Mouse (Mus musculus) limb, embryonic 15.5 days (tissue): ENCODE results near the gene Lmod2. TPM values are rescaled to one million over a fixed set of nuclear protein-coding genes. Genes with fewer than 3 reads are reported as not detected.

Source experiments
- ATAC-seq: fragments of 200-750 bp; cut with Nextera tagmentation; 2 replicates; pipeline ENCODE4 v1.8.0; 2017; ENCODE audit warnings: low read depth, moderate TSS enrichment; ENCODE audit not compliant: insufficient number of reproducible peaks, low FRiP score, low TSS enrichment
- H3K27ac ChIP-seq: fragments of 300-500 bp; sonication (generic); 2 replicates; pipeline ENCODE4 v1.5.1; 2015; ENCODE audit warnings: moderate library complexity, mild to moderate bottlenecking, inconsistent platforms
- H3K27me3 ChIP-seq: fragments of 300-500 bp; sonication (generic); 2 replicates; pipeline ENCODE4 v1.6.1; 2015; ENCODE audit warnings: inconsistent platforms
- H3K36me3 ChIP-seq: fragments of 300-500 bp; sonication (generic); 2 replicates; pipeline ENCODE4 v1.6.1; 2015; ENCODE audit warnings: inconsistent platforms
- H3K4me1 ChIP-seq: fragments of 300-500 bp; sonication (generic); 2 replicates; pipeline ENCODE4 v1.6.1; 2015; ENCODE audit warnings: inconsistent platforms
- H3K4me2 ChIP-seq: fragments of 300-500 bp; sonication (generic); 2 replicates; pipeline ENCODE4 v1.6.1; 2015; ENCODE audit warnings: mild to moderate bottlenecking, inconsistent platforms
- H3K4me3 ChIP-seq: fragments of 300-500 bp; sonication (generic); 2 replicates; pipeline ENCODE4 v1.5.1; 2015; ENCODE audit warnings: mild to moderate bottlenecking, inconsistent platforms
- H3K9ac ChIP-seq: fragments of 300-500 bp; sonication (generic); 2 replicates; pipeline ENCODE4 v1.6.1; 2015; ENCODE audit warnings: inconsistent platforms
- H3K9me3 ChIP-seq: fragments of 300-500 bp; sonication (generic); 2 replicates; pipeline ENCODE4 v1.6.1; 2016; ENCODE audit warnings: inconsistent platforms
- WGBS: fragments of 180-500 bp; shearing (Covaris S2); methylation state at CpG from one replicate; pipeline ENCODE4 v1.1.7; 2015; 5-methylcytosine and 5-hydroxymethylcytosine counted together
- polyA plus RNA-seq: library from polyadenylated mRNA; unstranded; fragments of >200 nt; fragmentation: Nextera tagmentation; extraction: Ambion mirVana; gene quantifications from 2 replicates; pipeline ENCODE4 v1.2.1, GENCODE M21; 2015

Gene Lmod2
- polyA plus RNA-seq, result 2.3 and 9.9 TPM in 2 replicates

DNA sequence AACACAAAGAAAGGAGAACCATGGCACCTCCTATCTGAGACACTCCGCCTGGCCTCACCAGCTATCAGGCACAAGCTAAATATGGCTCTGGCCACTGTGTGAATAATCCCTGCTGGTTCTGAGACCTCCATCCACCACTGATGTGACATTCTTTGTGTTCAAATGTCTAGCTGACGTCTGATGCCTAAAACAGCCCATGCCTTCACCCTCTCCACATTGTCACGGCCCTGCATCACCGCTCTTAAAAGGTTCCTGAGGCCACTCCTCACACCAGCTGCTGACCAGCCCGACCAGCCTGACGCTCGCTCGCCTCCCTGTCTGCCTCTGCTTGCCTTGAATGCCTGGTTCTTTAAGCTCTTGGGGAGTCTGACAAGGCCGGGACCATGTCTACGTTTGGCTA is at the start of gene Lmod2:
Gene Lmod2 (plus strand): TSS at position 263 of the 400 bp plus-strand sequence.
- Histone ChIP-seq H3K4me2 (no peak within 1 kb of the TSS), H3K9ac (no peak within 1 kb of the TSS), H3K4me1 (no peaks in the 10 kb centered on the region), H3K36me3 (no peaks in the 10 kb centered on the region), H3K27ac (no peak within 1 kb of the TSS), H3K27me3 (no peaks in the 10 kb centered on the region), H3K9me3 (no peaks in the 10 kb centered on the region), H3K4me3 (no peak within 1 kb of the TSS)
- 77% methylated on average over 10 of the region's 10 CpGs for WGBS
- ATAC-seq, result no peak

DNA sequence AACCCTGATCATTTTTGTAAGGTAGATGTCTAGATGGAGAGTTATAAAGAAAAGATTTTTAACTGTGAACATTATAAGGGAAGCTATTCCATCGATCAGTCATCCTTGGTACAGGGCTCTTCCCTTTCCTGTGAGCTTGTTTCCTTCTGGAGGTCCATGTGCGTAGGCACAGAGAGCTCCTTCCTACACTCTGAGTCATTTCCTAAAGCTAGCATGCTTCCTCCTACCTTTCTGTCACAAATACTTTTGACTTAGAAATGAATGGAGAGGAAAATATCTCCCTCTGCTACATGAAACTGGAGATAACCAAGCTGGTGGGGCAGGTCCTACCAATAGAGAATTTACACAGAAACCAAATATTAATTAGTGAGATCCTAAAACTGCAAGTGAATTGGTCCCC is 47.8 kb upstream of the Lmod2 start:
- Histone ChIP-seq H3K9me3 (no peaks in the 10 kb centered on the region), H3K4me2 (no peak overlapping the region), H3K4me3 (no peak overlapping the region), H3K36me3 (no peaks in the 10 kb centered on the region), H3K27ac (no peak overlapping the region), H3K4me1 (no peaks in the 10 kb centered on the region), H3K27me3 (no peaks in the 10 kb centered on the region), H3K9ac (no peak overlapping the region)
- no peak for ATAC-seq
- WGBS, result 79% methylated on average over 2 of the region's 2 CpGs

DNA sequence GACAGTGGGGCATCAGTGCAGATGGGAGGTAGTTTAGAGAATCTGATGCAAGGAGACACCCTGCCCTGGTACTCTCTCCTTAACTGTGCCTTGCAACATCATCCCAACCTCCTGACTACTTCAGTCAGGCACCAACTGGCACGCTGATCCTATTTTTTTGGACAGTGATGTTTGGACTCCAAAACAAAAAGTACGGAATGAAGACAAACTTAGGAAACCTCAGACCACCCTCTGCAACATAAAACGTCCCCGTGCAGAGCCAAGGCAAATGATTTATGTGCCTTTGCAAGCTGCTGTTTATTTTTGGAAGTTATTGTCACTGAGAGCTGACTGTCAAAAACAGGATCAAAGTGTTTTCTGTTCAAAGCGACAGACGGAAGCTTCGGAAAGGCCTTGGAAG is 45.5 kb upstream of the Lmod2 start:
- no peaks in the 10 kb centered on the region for H3K36me3 ChIP-seq
- H3K27me3 ChIP-seq, result no peaks in the 10 kb centered on the region
- no peak overlapping the region for H3K4me2 ChIP-seq
- H3K4me3 ChIP-seq, result no peak overlapping the region
- no peaks in the 10 kb centered on the region for H3K4me1 ChIP-seq
- no peak overlapping the region for H3K9ac ChIP-seq
- H3K9me3 ChIP-seq, result no peaks in the 10 kb centered on the region
- no peak overlapping the region for H3K27ac ChIP-seq
- WGBS, result 57% methylated on average over 7 of the region's 7 CpGs
- no peak for ATAC-seq

GRCm38 (mm10) chr6:24554427-24555086 is 43.0 kb upstream of the Lmod2 start:
- Histone ChIP-seq H3K4me1 (no peaks in the 10 kb centered on the region), H3K4me2 (no peak overlapping the region), H3K9me3 (no peaks in the 10 kb centered on the region), H3K27me3 (no peaks in the 10 kb centered on the region), H3K4me3 (no peak overlapping the region), H3K36me3 (no peaks in the 10 kb centered on the region), H3K9ac (no peak overlapping the region), H3K27ac (no peak overlapping the region)
- ATAC-seq, result no peak
- 61% methylated on average over 11 of the region's 11 CpGs for WGBS

DNA sequence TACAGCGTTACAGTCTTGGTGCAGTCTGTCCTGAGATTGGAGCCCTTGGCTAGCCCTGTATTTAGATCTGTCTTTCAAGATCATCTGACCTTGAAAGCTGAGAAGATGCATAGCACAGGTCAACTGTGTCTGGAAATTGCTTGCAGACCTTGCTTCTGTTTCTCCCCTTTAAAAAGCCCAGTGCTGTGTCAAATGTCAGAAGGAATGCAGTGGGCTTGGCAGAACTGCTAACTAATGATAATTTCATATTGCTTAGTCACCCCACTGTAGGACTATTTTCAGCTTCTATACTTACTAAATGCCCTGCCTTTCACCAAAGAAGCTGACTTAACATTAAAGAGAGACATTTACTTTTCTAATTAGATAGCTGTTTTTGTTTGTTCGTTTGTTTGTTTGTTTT is 42.1 kb upstream of the Lmod2 start:
- Histone ChIP-seq H3K27me3 (no peaks in the 10 kb centered on the region), H3K36me3 (no peaks in the 10 kb centered on the region), H3K27ac (no peak overlapping the region)

GRCm38 (mm10) chr6:24564081-24564480 is 33.5 kb upstream of the Lmod2 start:
- ATAC-seq, result no peak
- H3K27ac ChIP-seq, result no peak overlapping the region
- H3K36me3 ChIP-seq, result no peaks in the 10 kb centered on the region
- no peak overlapping the region for H3K9ac ChIP-seq
- H3K27me3 ChIP-seq, result no peaks in the 10 kb centered on the region
- H3K9me3 ChIP-seq, result no peaks in the 10 kb centered on the region
- no peak overlapping the region for H3K4me2 ChIP-seq
- WGBS, result 73% methylated on average over 9 of the region's 9 CpGs
- no peak overlapping the region for H3K4me3 ChIP-seq
- H3K4me1 ChIP-seq, result no peaks in the 10 kb centered on the region

More for the DNA sequence above, 42.1 kb upstream of the Lmod2 start:
- 72% methylated on average over 2 of the region's 2 CpGs for WGBS
- H3K4me2 ChIP-seq, result no peak overlapping the region
- no peak for ATAC-seq
- no peak overlapping the region for H3K9ac ChIP-seq
- H3K4me3 ChIP-seq, result no peak overlapping the region
- no peaks in the 10 kb centered on the region for H3K9me3 ChIP-seq
- no peaks in the 10 kb centered on the region for H3K4me1 ChIP-seq

- Histone ChIP-seq H3K27ac (no peak overlapping the region), H3K4me1 (no peaks in the 10 kb centered on the region), H3K9ac (no peak overlapping the region), H3K27me3 (no peaks in the 10 kb centered on the region), H3K36me3 (no peaks in the 10 kb centered on the region), H3K4me3 (no peak overlapping the region), H3K9me3 (no peaks in the 10 kb centered on the region), H3K4me2 (no peak overlapping the region)
- WGBS, result 84% methylated on average over 1 of the region's 1 CpGs
- no peak for ATAC-seq
These were observed 32.7 kb upstream of the Lmod2 start for GRCm38 (mm10) chr6:24564886-24565285.

GRCm38 (mm10) chr6:24568963-24569362 is 28.6 kb upstream of the Lmod2 start:
- H3K4me3 ChIP-seq, result no peak overlapping the region
- no peak overlapping the region for H3K4me2 ChIP-seq
- no peak for ATAC-seq
- no peaks in the 10 kb centered on the region for H3K9me3 ChIP-seq
- no peaks in the 10 kb centered on the region for H3K27me3 ChIP-seq
- no peaks in the 10 kb centered on the region for H3K36me3 ChIP-seq
- H3K4me1 ChIP-seq, result no peaks in the 10 kb centered on the region
- H3K27ac ChIP-seq, result no peak overlapping the region
- H3K9ac ChIP-seq, result no peak overlapping the region
- WGBS, result 76% methylated on average over 5 of the region's 5 CpGs

GRCm38 (mm10) chr6:24569711-24570110 is 27.9 kb upstream of the Lmod2 start:
- Histone ChIP-seq H3K9me3 (no peaks in the 10 kb centered on the region), H3K4me1 (no peaks in the 10 kb centered on the region), H3K9ac (no peak overlapping the region), H3K27me3 (no peaks in the 10 kb centered on the region), H3K27ac (no peak overlapping the region), H3K4me3 (no peak overlapping the region), H3K4me2 (no peak overlapping the region), H3K36me3 (no peaks in the 10 kb centered on the region)
- ATAC-seq, result no peak
- 65% methylated on average over 1 of the region's 1 CpGs for WGBS

- Histone ChIP-seq H3K9me3 (no peaks in the 10 kb centered on the region), H3K27me3 (no peaks in the 10 kb centered on the region), H3K9ac (no peak overlapping the region), H3K4me3 (no peak overlapping the region), H3K36me3 (no peaks in the 10 kb centered on the region), H3K4me2 (no peak overlapping the region), H3K4me1 (no peaks in the 10 kb centered on the region), H3K27ac (no peak overlapping the region)
- no peak for ATAC-seq
- 70% methylated on average over 11 of the region's 11 CpGs for WGBS
These were observed 27.3 kb upstream of the Lmod2 start for GRCm38 (mm10) chr6:24570278-24570677.

DNA sequence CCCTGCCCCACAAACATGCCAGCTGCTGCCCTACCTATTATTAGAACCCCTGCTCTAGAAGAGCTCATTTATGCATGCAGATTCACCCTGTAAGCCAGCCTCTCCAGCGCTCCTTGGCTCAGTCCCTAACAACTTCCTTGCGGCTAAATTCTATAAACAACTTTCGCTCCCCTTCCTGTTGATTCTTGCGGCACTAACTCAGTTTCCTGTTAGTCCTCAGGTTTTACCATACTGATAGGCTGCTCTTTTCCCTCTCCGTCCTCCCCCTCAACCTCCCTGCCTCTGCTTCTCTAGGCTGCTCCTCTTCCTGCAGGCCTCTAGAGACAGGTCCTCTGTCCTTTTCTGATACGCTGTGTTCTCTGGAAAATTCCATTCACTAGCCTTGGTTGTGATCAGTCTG is 26.4 kb upstream of the Lmod2 start:
- no peak overlapping the region for H3K4me2 ChIP-seq
- H3K9me3 ChIP-seq, result no peaks in the 10 kb centered on the region
- no peak overlapping the region for H3K27ac ChIP-seq
- 73% methylated on average over 6 of the region's 6 CpGs for WGBS
- no peak for ATAC-seq
- no peak overlapping the region for H3K4me3 ChIP-seq
- no peak overlapping the region for H3K9ac ChIP-seq
- H3K27me3 ChIP-seq, result no peaks in the 10 kb centered on the region
- H3K4me1 ChIP-seq, result no peaks in the 10 kb centered on the region
- H3K36me3 ChIP-seq, result no peaks in the 10 kb centered on the region

DNA sequence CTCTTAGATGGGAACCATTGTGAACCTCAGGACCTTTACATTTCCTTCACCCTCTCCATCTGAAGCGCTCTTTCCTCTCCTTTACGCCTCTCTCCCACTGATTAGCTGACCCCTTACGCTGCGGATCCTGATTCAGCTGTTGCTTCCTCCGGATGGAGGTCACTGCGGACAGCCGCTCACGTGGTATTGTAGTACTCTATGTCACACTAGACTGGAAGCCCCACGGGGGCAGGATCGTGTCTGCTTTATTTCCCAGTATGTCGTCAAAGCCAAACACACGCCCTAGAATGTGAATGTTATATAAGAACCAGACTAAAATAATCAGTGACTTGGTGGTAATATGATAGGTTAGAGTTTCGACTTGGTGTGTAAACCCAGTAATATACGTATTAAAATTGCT is 25.1 kb upstream of the Lmod2 start:
- Histone ChIP-seq H3K27ac (no peak overlapping the region), H3K4me2 (no peak overlapping the region), H3K27me3 (no peaks in the 10 kb centered on the region), H3K9me3 (no peaks in the 10 kb centered on the region), H3K36me3 (no peaks in the 10 kb centered on the region), H3K9ac (no peak overlapping the region), H3K4me1 (no peaks in the 10 kb centered on the region), H3K4me3 (no peak overlapping the region)
- 87% methylated on average over 14 of the region's 14 CpGs for WGBS
- ATAC-seq, result no peak

DNA sequence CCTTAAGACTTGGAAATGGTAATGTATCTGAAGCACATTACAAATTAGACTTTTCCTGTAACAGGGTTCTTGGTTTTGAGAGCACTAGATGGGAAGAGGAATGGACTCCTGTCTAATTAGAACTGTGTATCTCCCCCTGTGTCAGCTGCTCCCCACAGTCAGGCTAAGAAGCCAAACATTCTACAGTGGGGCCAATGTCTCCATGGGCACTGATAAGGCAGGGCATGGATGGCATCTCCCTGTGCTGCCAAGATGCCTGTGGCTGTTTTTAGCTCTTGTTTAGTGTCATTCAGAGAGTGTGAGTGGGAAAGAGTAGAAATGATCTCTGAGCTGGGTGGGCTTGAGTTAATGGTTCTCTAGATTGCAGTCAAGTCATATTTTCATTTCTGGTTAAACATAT is 24.2 kb upstream of the Lmod2 start:
- no peak for ATAC-seq
- H3K27me3 ChIP-seq, result no peaks in the 10 kb centered on the region
- H3K4me1 ChIP-seq, result no peaks in the 10 kb centered on the region
- H3K4me2 ChIP-seq, result no peak overlapping the region
- H3K9me3 ChIP-seq, result no peaks in the 10 kb centered on the region
- no peak overlapping the region for H3K4me3 ChIP-seq
- no peaks in the 10 kb centered on the region for H3K36me3 ChIP-seq
- H3K9ac ChIP-seq, result no peak overlapping the region
- no peak overlapping the region for H3K27ac ChIP-seq
